Mouse (Mus musculus) neural tube, embryonic 11.5 days (tissue): ENCODE results near the gene Fos. TPM values are rescaled to one million over a fixed set of nuclear protein-coding genes. Genes with fewer than 3 reads are reported as not detected.

Source experiments
- ATAC-seq: fragments of 200-750 bp; cut with Nextera tagmentation; 2 replicates; pipeline ENCODE4 v1.8.0; 2017; ENCODE audit warnings: moderate number of reproducible peaks, mild to moderate bottlenecking, moderate TSS enrichment, moderate library complexity; ENCODE audit not compliant: insufficient read depth, low FRiP score, low TSS enrichment
- DNase-seq: peaks from one replicate; pipeline ENCODE4 v3.0.0-alpha.2; 2015; ENCODE audit warnings: low spot score
- H3K27ac ChIP-seq: fragments of 300-500 bp; sonication (generic); 2 replicates; pipeline ENCODE4 v1.5.1; 2014; ENCODE audit warnings: low read depth, mild to moderate bottlenecking, low read length
- H3K27me3 ChIP-seq: fragments of 300-500 bp; sonication (generic); 2 replicates; pipeline ENCODE4 v1.6.1; 2014; ENCODE audit warnings: mild to moderate bottlenecking, low read length, mixed read lengths; ENCODE audit not compliant: control insufficient read depth, insufficient read depth
- H3K36me3 ChIP-seq: fragments of 300-500 bp; sonication (generic); 2 replicates; pipeline ENCODE4 v1.6.1; 2014; ENCODE audit warnings: mild to moderate bottlenecking, low read length, moderate library complexity, mixed read lengths; ENCODE audit not compliant: control insufficient read depth, insufficient read depth
- H3K4me1 ChIP-seq: fragments of 300-500 bp; sonication (generic); 2 replicates; pipeline ENCODE4 v1.6.1; 2014; ENCODE audit warnings: low read length, mixed read lengths; ENCODE audit not compliant: control insufficient read depth, insufficient read depth
- H3K4me2 ChIP-seq: fragments of 300-500 bp; sonication (generic); 2 replicates; pipeline ENCODE4 v1.6.1; 2014; ENCODE audit warnings: low read depth, mild to moderate bottlenecking, moderate library complexity
- H3K4me3 ChIP-seq: fragments of 300-500 bp; sonication (generic); 2 replicates; pipeline ENCODE4 v1.5.1; 2014; ENCODE audit warnings: low read depth, low read length
- H3K9ac ChIP-seq: fragments of 300-500 bp; sonication (generic); 2 replicates; pipeline ENCODE4 v1.6.1; 2014; ENCODE audit warnings: mild to moderate bottlenecking, low read length
- H3K9me3 ChIP-seq: fragments of 300-500 bp; sonication (generic); 2 replicates; pipeline ENCODE4 v1.6.1; 2016; ENCODE audit warnings: low read length; ENCODE audit not compliant: control insufficient read depth
- WGBS: fragments of 180-500 bp; shearing (Covaris S2); extraction: QIAGEN DNeasy Blood & Tissue Kit; methylation state at CpG from one replicate; pipeline ENCODE4 v1.1.7; 2014; 5-methylcytosine and 5-hydroxymethylcytosine counted together
- polyA plus RNA-seq: library from polyadenylated mRNA; unstranded; fragments of >200 nt; fragmentation: Nextera tagmentation; extraction: Ambion mirVana; gene quantifications from 2 replicates; pipeline ENCODE4 v1.2.1, GENCODE M21; 2014

Gene Fos
- 1.4 and 2.5 TPM in 2 replicates for polyA plus RNA-seq

DNA sequence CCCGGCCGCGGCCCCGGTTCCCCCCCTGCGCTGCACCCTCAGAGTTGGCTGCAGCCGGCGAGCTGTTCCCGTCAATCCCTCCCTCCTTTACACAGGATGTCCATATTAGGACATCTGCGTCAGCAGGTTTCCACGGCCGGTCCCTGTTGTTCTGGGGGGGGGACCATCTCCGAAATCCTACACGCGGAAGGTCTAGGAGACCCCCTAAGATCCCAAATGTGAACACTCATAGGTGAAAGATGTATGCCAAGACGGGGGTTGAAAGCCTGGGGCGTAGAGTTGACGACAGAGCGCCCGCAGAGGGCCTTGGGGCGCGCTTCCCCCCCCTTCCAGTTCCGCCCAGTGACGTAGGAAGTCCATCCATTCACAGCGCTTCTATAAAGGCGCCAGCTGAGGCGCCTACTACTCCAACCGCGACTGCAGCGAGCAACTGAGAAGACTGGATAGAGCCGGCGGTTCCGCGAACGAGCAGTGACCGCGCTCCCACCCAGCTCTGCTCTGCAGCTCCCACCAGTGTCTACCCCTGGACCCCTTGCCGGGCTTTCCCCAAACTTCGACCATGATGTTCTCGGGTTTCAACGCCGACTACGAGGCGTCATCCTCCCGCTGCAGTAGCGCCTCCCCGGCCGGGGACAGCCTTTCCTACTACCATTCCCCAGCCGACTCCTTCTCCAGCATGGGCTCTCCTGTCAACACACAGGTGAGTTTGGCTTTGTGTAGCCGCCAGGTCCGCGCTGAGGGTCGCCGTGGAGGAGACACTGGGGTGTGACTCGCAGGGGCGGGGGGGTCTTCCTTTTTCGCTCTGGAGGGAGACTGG lies at the start of gene Fos:
Gene Fos, plus strand, starts transcription at position 410 of the 817 bp plus-strand sequence.
- H3K9me3 ChIP-seq: no peaks in the 10 kb centered on the region
- DNase-seq: peak; percentile 90
- peak; percentile 89 for ATAC-seq
- peak within 1 kb of the TSS; percentile 50 for H3K4me3 ChIP-seq
- H3K9ac ChIP-seq: peak within 1 kb of the TSS; percentile 60
- H3K27ac ChIP-seq: no peak within 1 kb of the TSS
- under 1% methylated on average over 55 of the region's 56 CpGs for WGBS
- no peaks in the 10 kb centered on the region for H3K36me3 ChIP-seq
- peak within 1 kb of the TSS; percentile 98 for H3K4me2 ChIP-seq
- peaks cover 14% of the 10 kb centered on the region for H3K4me1 ChIP-seq
- peaks cover 21% of the 10 kb centered on the region for H3K27me3 ChIP-seq

DNA sequence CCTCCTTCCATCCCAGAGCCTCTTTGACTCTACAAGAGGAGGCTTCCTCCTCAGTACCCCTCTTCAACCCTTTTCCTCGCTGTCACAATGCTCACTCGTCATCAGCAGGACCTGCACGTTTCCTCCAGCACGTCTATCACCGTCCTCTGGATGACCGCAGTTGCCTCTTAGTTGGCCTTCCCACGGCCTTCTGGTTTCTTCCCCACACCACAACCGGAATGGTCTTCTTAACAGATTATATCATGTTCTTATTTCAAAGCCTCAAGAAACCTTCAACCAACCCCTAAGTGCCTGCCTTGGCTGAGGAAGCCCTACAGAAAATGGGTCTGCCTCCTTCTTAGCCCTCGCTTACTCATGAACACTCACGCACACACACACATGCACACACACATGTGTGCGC lies 48.0 kb upstream of the Fos start:
- DNase-seq (no peak), ATAC-seq (no peak)
- Histone ChIP-seq H3K4me1 (0 out of 2 replicates have a peak, but pooled peaks cover 2% of the 10 kb centered on the region), H3K27me3 (no peaks in the 10 kb centered on the region), H3K4me2 (no peak overlapping the region), H3K9ac (no peak overlapping the region), H3K27ac (no peak overlapping the region), H3K36me3 (no peaks in the 10 kb centered on the region), H3K4me3 (no peak overlapping the region), H3K9me3 (no peaks in the 10 kb centered on the region)
- WGBS: 92% methylated on average over 11 of the region's 11 CpGs

DNA sequence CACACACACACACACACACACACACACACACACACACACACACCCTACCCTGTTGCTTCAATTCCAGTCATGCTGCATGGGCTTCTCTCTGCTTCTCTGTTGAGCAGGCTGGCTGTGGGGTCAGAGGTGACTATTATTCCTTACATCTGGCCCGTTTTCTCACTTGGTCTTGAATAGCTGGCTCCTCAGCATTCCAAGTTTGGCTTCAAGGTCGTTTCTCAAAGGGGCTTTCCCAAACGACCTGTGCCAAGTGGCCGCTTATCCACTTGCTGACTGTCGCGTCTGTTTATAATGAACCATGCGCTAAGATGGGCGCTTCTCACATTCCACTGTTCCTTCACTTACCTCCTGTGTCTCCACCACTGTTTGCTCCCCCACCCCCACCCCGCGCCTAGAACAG lies 47.6 kb upstream of the Fos start:
- 59% methylated on average over 10 of the region's 10 CpGs for WGBS
- Histone ChIP-seq H3K9me3 (no peaks in the 10 kb centered on the region), H3K36me3 (no peaks in the 10 kb centered on the region), H3K4me3 (no peak overlapping the region), H3K9ac (no peak overlapping the region), H3K27ac (no peak overlapping the region), H3K27me3 (no peaks in the 10 kb centered on the region), H3K4me2 (no peak overlapping the region), H3K4me1 (0 out of 2 replicates have a peak, but pooled peaks cover 2% of the 10 kb centered on the region)
- ATAC-seq (no peak), DNase-seq (no peak)

DNA sequence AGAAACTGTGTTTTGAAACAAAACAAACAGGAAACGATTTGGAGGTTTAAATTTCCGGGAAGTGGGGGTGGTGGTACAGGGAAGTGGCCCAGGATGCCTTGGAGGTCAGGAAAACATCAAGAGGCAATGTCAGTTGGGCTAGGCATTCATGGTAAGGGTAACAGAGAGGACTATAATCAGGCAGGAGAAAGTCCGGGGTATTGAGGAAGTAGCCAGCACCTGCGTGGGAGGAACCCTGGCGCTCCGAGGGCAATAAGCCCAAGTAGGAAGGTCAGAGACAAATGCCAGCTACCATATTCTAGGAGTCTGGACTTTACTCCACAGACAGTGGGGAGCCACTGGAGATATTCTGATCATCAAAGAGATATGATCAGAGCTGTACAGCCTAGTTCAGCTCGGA lies 45.9 kb upstream of the Fos start:
- WGBS: 77% methylated on average over 7 of the region's 7 CpGs
- H3K27ac ChIP-seq: no peak overlapping the region
- no peak overlapping the region for H3K4me3 ChIP-seq
- no peak for ATAC-seq
- H3K4me2 ChIP-seq: no peak overlapping the region
- no peaks in the 10 kb centered on the region for H3K36me3 ChIP-seq
- 0 out of 2 replicates have a peak, but pooled peaks cover 2% of the 10 kb centered on the region for H3K4me1 ChIP-seq
- DNase-seq: no peak
- no peak overlapping the region for H3K9ac ChIP-seq
- no peaks in the 10 kb centered on the region for H3K27me3 ChIP-seq
- H3K9me3 ChIP-seq: no peaks in the 10 kb centered on the region

- WGBS: 70% methylated on average over 4 of the region's 4 CpGs
- H3K27me3 ChIP-seq: no peaks in the 10 kb centered on the region
- H3K9ac ChIP-seq: no peak overlapping the region
- H3K4me1 ChIP-seq: 0 out of 2 replicates have a peak, but pooled peaks cover 2% of the 10 kb centered on the region
- H3K27ac ChIP-seq: no peak overlapping the region
- ATAC-seq (no peak), DNase-seq (no peak)
- no peaks in the 10 kb centered on the region for H3K9me3 ChIP-seq
- no peaks in the 10 kb centered on the region for H3K36me3 ChIP-seq
- H3K4me3 ChIP-seq: no peak overlapping the region
- H3K4me2 ChIP-seq: no peak overlapping the region
Measured at GRCm38 (mm10) chr12:85429999-85430398, 43.7 kb upstream of the Fos start.

DNA sequence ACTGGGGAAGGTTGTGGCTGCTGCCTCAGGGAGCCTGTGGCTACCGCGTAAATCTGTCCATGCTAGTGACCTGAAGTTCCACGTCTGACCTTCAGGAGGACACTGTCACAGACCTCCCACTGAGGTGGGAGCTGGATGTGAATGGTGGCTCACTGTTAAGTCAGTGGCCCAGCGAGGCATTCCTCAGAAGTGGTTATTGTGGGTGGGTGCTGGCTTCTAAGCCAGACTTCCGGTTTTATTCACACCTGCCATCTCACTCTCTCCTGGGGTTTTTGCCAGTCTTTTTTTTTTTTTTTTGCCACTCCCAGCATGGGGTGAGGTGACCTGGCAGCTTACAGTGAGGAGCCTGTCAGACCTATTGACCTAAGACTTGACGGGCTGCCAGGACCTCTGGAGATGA lies 43.3 kb upstream of the Fos start:
- Histone ChIP-seq H3K4me1 (0 out of 2 replicates have a peak, but pooled peaks cover 2% of the 10 kb centered on the region), H3K27ac (no peak overlapping the region), H3K9ac (no peak overlapping the region), H3K27me3 (no peaks in the 10 kb centered on the region), H3K9me3 (no peaks in the 10 kb centered on the region), H3K4me3 (no peak overlapping the region), H3K4me2 (no peak overlapping the region), H3K36me3 (no peaks in the 10 kb centered on the region)
- WGBS: 40% methylated on average over 6 of the region's 6 CpGs
- ATAC-seq (no peak), DNase-seq (no peak)

DNA sequence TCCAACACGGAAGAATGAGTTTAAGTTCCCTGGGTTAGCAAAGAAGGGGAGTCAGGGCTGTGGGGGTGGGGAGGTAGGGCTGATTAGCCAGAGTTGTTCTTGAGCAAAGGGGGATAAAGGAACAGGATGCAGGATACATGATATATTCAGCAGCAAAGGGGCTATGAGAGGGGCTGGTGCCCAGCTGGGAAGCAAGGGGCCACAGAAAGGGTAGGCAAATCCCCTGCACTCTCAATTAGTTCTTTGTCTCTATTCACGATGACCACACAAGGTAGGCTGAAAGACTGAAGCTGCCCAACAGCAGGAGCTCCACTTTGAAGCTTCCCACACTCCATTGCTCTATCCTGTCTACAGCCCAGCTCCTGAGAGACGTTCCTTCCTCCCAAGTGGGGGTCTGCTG lies 39.8 kb upstream of the Fos start:
- Histone ChIP-seq H3K4me3 (no peak overlapping the region), H3K36me3 (no peaks in the 10 kb centered on the region), H3K4me1 (no peaks in the 10 kb centered on the region), H3K4me2 (no peak overlapping the region), H3K27me3 (no peaks in the 10 kb centered on the region), H3K27ac (no peak overlapping the region), H3K9ac (no peak overlapping the region), H3K9me3 (no peaks in the 10 kb centered on the region)
- no peak for ATAC-seq
- no peak for DNase-seq
- WGBS: 26% methylated on average over 3 of the region's 3 CpGs

GRCm38 (mm10) chr12:85434526-85434925 lies 39.2 kb upstream of the Fos start:
- H3K9me3 ChIP-seq: no peaks in the 10 kb centered on the region

GRCm38 (mm10) chr12:85436021-85436621 lies 37.6 kb upstream of the Fos start:
- Histone ChIP-seq H3K9ac (no peak overlapping the region), H3K27me3 (no peaks in the 10 kb centered on the region), H3K9me3 (no peaks in the 10 kb centered on the region), H3K36me3 (no peaks in the 10 kb centered on the region), H3K4me3 (no peak overlapping the region), H3K4me2 (no peak overlapping the region), H3K27ac (no peak overlapping the region), H3K4me1 (no peaks in the 10 kb centered on the region)
- peak; percentile 28 for DNase-seq
- 78% methylated on average over 10 of the region's 10 CpGs for WGBS
- ATAC-seq: no peak

More at GRCm38 (mm10) chr12:85434526-85434925, 39.2 kb upstream of the Fos start:
- Histone ChIP-seq H3K4me2 (no peak overlapping the region), H3K9ac (no peak overlapping the region), H3K4me1 (no peaks in the 10 kb centered on the region), H3K27ac (no peak overlapping the region), H3K4me3 (no peak overlapping the region), H3K36me3 (no peaks in the 10 kb centered on the region), H3K27me3 (no peaks in the 10 kb centered on the region)
- DNase-seq (no peak), ATAC-seq (no peak)
- 77% methylated on average over 5 of the region's 5 CpGs for WGBS
